In genomic region chr2:76058661-76059467, GRCm38 (mm10) we compare ENCODE assay signal across 22 mouse cellular contexts.
DNase-seq lines count a peak whose midpoint lies in the region; ATAC-seq and TF ChIP-seq lines count a peak whose summit lies in the region.
"Had no signal": no experiment of that assay in that cellular context is flagged by ENCODE, and none has a peak within 500 bp of the region (broad histone marks: within the 10 kb centered on the region; RNA-seq: fewer than 3 reads in every experiment).

No protein-coding gene starts in this region.

- no peaks in the 10 kb centered on the region for H3K36me3 ChIP-seq in forebrain, postnatal 0 days (ENCODE audit: insufficient read depth)
- no peaks in the 10 kb centered on the region for H3K36me3 ChIP-seq in forebrain, embryonic 16.5 days (ENCODE audit: control insufficient read depth, insufficient read depth)
- no peaks in the 10 kb centered on the region for H3K36me3 ChIP-seq in limb, embryonic 14.5 days (ENCODE audit: control insufficient read depth, insufficient read depth, low read length)
- H3K36me3 ChIP-seq: forebrain, embryonic 12.5 days; G1E; heart, embryonic 15.5 days; intestine, embryonic 15.5 days; lung, embryonic 15.5 days; stomach, embryonic 15.5 days had no signal

- H3K27me3 ChIP-seq in forebrain, postnatal 0 days (ENCODE audit: insufficient read depth, low read length), result no peaks in the 10 kb centered on the region
- H3K27me3 ChIP-seq in forebrain, embryonic 16.5 days (replicated peaks; ENCODE audit: control insufficient read depth, insufficient read depth, low read length), result no peaks in the 10 kb centered on the region
- H3K27me3 ChIP-seq in limb, embryonic 14.5 days (ENCODE audit: control insufficient read depth, insufficient read depth, low read length), result no peaks in the 10 kb centered on the region
- H3K27me3 ChIP-seq: forebrain, embryonic 12.5 days; heart, embryonic 15.5 days; lung, embryonic 15.5 days; stomach, embryonic 15.5 days had no signal

- ATAC-seq in forebrain, postnatal 0 days, result peak; percentile 27; the same call in 1 of the 2 replicates
- ATAC-seq in forebrain, embryonic 16.5 days, result no peak
- peak; percentile 17; the same call in 1 of the 2 replicates for ATAC-seq in limb, embryonic 14.5 days (ENCODE audit: low FRiP score, low read depth)
- no peak for ATAC-seq in erythroid progenitor cell, adult 5-6 weeks (replicated peaks; ENCODE audit: low FRiP score, poor library complexity, severe bottlenecking)
- ATAC-seq: intestine, embryonic 15.5 days had no signal

- TF ChIP-seq CTCF in forebrain, postnatal 0 days (IDR thresholded peaks at IDR 0.05; ENCODE audit: low read depth), result no peak

- TF ChIP-seq POLR2A in limb, embryonic 14.5 days (IDR thresholded peaks at IDR 0.05; ENCODE audit: borderline replicate concordance, extremely low read depth, insufficient read depth, insufficient read length), result no peak

- intact Hi-C loops in left cerebral cortex, postnatal 10 days (cut with DNase I), result no loop called here

- DNase-seq in forebrain, postnatal 0 days, result no peak
- DNase-seq in lung, postnatal 10 days, result peak; percentile 36
- DNase-seq in lung, postnatal 14 days, result no peak
- peak; percentile 32 for DNase-seq in embryo, embryonic 9.5 days (ENCODE audit: extremely low spot score)
- no peak for DNase-seq in limb, embryonic 14.5 days (ENCODE audit: low spot score)
- DNase-seq in left cerebral cortex, postnatal 10 days (ENCODE audit: extremely low spot score in 1 of 2, low spot score in 2 of 2), result no peak
- DNase-seq: adrenal gland, postnatal 14 days; cerebellum, adult 9-11 months; gastrocnemius, postnatal 25 days; heart, adult 2 months; heart, postnatal 4 days; right cerebral cortex, postnatal 14 days; thymus, adult 18-20 months had no signal

- no peaks in the 10 kb centered on the region for H3K4me1 ChIP-seq in forebrain, postnatal 0 days (ENCODE audit: insufficient read depth)
- H3K4me1 ChIP-seq in forebrain, embryonic 16.5 days (replicated peaks; ENCODE audit: control insufficient read depth, insufficient read depth, low read length), result 0 out of 2 replicates have a peak, but pooled peaks cover 2% of the 10 kb centered on the region
- H3K4me1 ChIP-seq in limb, embryonic 14.5 days (ENCODE audit: control insufficient read depth, insufficient read depth, low read length), result peaks cover 10% of the 10 kb centered on the region
- H3K4me1 ChIP-seq: heart, embryonic 15.5 days; intestine, embryonic 15.5 days; stomach, embryonic 15.5 days had no signal

- no peak overlapping the region for H3K4me3 ChIP-seq in forebrain, postnatal 0 days (ENCODE audit: low read depth, low read length)
- no peak overlapping the region for H3K4me3 ChIP-seq in forebrain, embryonic 16.5 days (replicated peaks; ENCODE audit: low read length)
- H3K4me3 ChIP-seq in limb, embryonic 14.5 days (replicated peaks; ENCODE audit: low read length), result no peak overlapping the region
- H3K4me3 ChIP-seq: forebrain, embryonic 12.5 days; heart, adult 2 months; heart, embryonic 15.5 days; intestine, embryonic 15.5 days; lung, embryonic 15.5 days; stomach, embryonic 15.5 days had no signal

- WGBS in forebrain, postnatal 0 days, result 56% methylated on average over 13 of the region's 13 CpGs
- 53% methylated on average over 13 of the region's 13 CpGs for WGBS in forebrain, embryonic 16.5 days
- WGBS in limb, embryonic 14.5 days, result 52% methylated on average over 13 of the region's 13 CpGs

- H3K9me3 ChIP-seq in forebrain, postnatal 0 days (ENCODE audit: low read length), result no peaks in the 10 kb centered on the region
- H3K9me3 ChIP-seq in forebrain, embryonic 16.5 days (ENCODE audit: control insufficient read depth, low read length), result no peaks in the 10 kb centered on the region
- no peaks in the 10 kb centered on the region for H3K9me3 ChIP-seq in limb, embryonic 14.5 days (ENCODE audit: control insufficient read depth, low read length)
- H3K9me3 ChIP-seq: forebrain, embryonic 12.5 days; G1E; heart, embryonic 15.5 days; intestine, embryonic 15.5 days; lung, embryonic 15.5 days; stomach, embryonic 15.5 days had no signal

- no peak overlapping the region for H3K9ac ChIP-seq in forebrain, postnatal 0 days
- H3K9ac ChIP-seq in forebrain, embryonic 16.5 days (replicated peaks; ENCODE audit: low read depth, low read length), result no peak overlapping the region
- no peak overlapping the region for H3K9ac ChIP-seq in limb, embryonic 14.5 days (ENCODE audit: low read depth, low read length, severe bottlenecking)
- H3K9ac ChIP-seq: forebrain, embryonic 12.5 days; heart, embryonic 15.5 days; intestine, embryonic 15.5 days; lung, embryonic 15.5 days; stomach, embryonic 15.5 days had no signal

- H3K4me2 ChIP-seq in forebrain, postnatal 0 days (ENCODE audit: low read depth), result no peak overlapping the region
- no peak overlapping the region for H3K4me2 ChIP-seq in forebrain, embryonic 16.5 days (ENCODE audit: low read length)
- H3K4me2 ChIP-seq in limb, embryonic 14.5 days (replicated peaks; ENCODE audit: low read depth, low read length, severe bottlenecking), result no peak overlapping the region
- H3K4me2 ChIP-seq: forebrain, embryonic 12.5 days; heart, embryonic 15.5 days; intestine, embryonic 15.5 days; liver, embryonic 11.5 days; lung, embryonic 15.5 days; stomach, embryonic 15.5 days had no signal

- no peak overlapping the region for H3K27ac ChIP-seq in forebrain, postnatal 0 days (ENCODE audit: low read depth, low read length)
- no peak overlapping the region for H3K27ac ChIP-seq in forebrain, embryonic 16.5 days (ENCODE audit: low read length)
- H3K27ac ChIP-seq in limb, embryonic 14.5 days (replicated peaks; ENCODE audit: low read depth, low read length), result peak overlapping the region; percentile 22; the same call in 1 of the 2 replicates
- H3K27ac ChIP-seq: forebrain, embryonic 12.5 days; heart, adult 2 months; heart, embryonic 15.5 days; intestine, embryonic 15.5 days; lung, embryonic 15.5 days; stomach, embryonic 15.5 days had no signal

Comparison
In these comparisons a context has a peak if more than half of its experiments do, and no peak if none do; other contexts are left out.
1. ATAC-seq: peak in forebrain, postnatal 0 days (single experiment) and limb, embryonic 14.5 days (single experiment); none in forebrain, embryonic 16.5 days (single experiment) and erythroid progenitor cell, adult 5-6 weeks (single experiment).
2. DNase-seq: peak in lung, postnatal 10 days (single experiment) and embryo, embryonic 9.5 days (single experiment); none in forebrain, postnatal 0 days (single experiment), lung, postnatal 14 days (single experiment), limb, embryonic 14.5 days (single experiment) and left cerebral cortex, postnatal 10 days (0 of 2).